Mouse (Mus musculus): ENCODE measurements around the gene Optc. TPM values are rescaled to one million over a fixed set of nuclear protein-coding genes. Genes with fewer than 3 reads are reported as not detected.

Gene Optc
- polyA plus RNA-seq, 1 experiment from 2014 or later, result 2.2 TPM

GRCm38 (mm10) chr1:133873086-133873813 lies 34.5 kb downstream of the Optc start:
- WGBS, result 85% methylated on average over 6 of the region's 6 CpGs
- Histone ChIP-seq H3K4me1 (replicated peaks; ENCODE audit: control insufficient read depth, insufficient read depth, low read length) (no peaks in the 10 kb centered on the region), H3K9ac (replicated peaks; ENCODE audit: low read depth, low read length) (no peak overlapping the region), H3K36me3 (ENCODE audit: control insufficient read depth, insufficient read depth) (no peaks in the 10 kb centered on the region), H3K4me2 (ENCODE audit: low read length) (no peak overlapping the region), H3K27ac (ENCODE audit: low read length) (no peak overlapping the region), H3K27me3 (replicated peaks; ENCODE audit: control insufficient read depth, insufficient read depth, low read length) (no peaks in the 10 kb centered on the region), H3K4me3 (replicated peaks; ENCODE audit: low read length) (no peak overlapping the region), H3K9me3 (ENCODE audit: control insufficient read depth, low read length) (no peaks in the 10 kb centered on the region)
- ATAC-seq, result no peak

- 67% methylated on average over 10 of the region's 10 CpGs for WGBS
- no peaks in the 10 kb centered on the region for H3K4me1 ChIP-seq (replicated peaks; ENCODE audit: control insufficient read depth, insufficient read depth, low read length)
- no peak overlapping the region for H3K9ac ChIP-seq (replicated peaks; ENCODE audit: low read depth, low read length)
- no peak overlapping the region for H3K4me2 ChIP-seq (ENCODE audit: low read length)
- H3K27me3 ChIP-seq (replicated peaks; ENCODE audit: control insufficient read depth, insufficient read depth, low read length), result no peaks in the 10 kb centered on the region
- ATAC-seq, result no peak
- H3K4me3 ChIP-seq (replicated peaks; ENCODE audit: low read length), result no peak overlapping the region
- no peaks in the 10 kb centered on the region for H3K9me3 ChIP-seq (ENCODE audit: control insufficient read depth, low read length)
- H3K27ac ChIP-seq (ENCODE audit: low read length), result no peak overlapping the region
- H3K36me3 ChIP-seq (ENCODE audit: control insufficient read depth, insufficient read depth), result no peaks in the 10 kb centered on the region
Observed at GRCm38 (mm10) chr1:133871241-133871640, 36.6 kb downstream of the Optc start.

- H3K4me1 ChIP-seq (replicated peaks; ENCODE audit: control insufficient read depth, insufficient read depth, low read length), result no peaks in the 10 kb centered on the region
- H3K4me2 ChIP-seq (ENCODE audit: low read length), result no peak overlapping the region
- 65% methylated on average over 2 of the region's 2 CpGs for WGBS
- no peaks in the 10 kb centered on the region for H3K36me3 ChIP-seq (ENCODE audit: control insufficient read depth, insufficient read depth)
- no peak for ATAC-seq
- H3K4me3 ChIP-seq (replicated peaks; ENCODE audit: low read length), result no peak overlapping the region
- H3K9me3 ChIP-seq (ENCODE audit: control insufficient read depth, low read length), result no peaks in the 10 kb centered on the region
- H3K27me3 ChIP-seq (replicated peaks; ENCODE audit: control insufficient read depth, insufficient read depth, low read length), result no peaks in the 10 kb centered on the region
- no peak overlapping the region for H3K9ac ChIP-seq (replicated peaks; ENCODE audit: low read depth, low read length)
- no peak overlapping the region for H3K27ac ChIP-seq (ENCODE audit: low read length)
Observed at GRCm38 (mm10) chr1:133869221-133869620, 38.6 kb downstream of the Optc start.

- ATAC-seq, result peak; percentile 58; the same call in 1 of the 2 replicates
- Histone ChIP-seq H3K9me3 (ENCODE audit: control insufficient read depth, low read length) (no peaks in the 10 kb centered on the region), H3K27ac (ENCODE audit: low read length) (no peak overlapping the region), H3K27me3 (replicated peaks; ENCODE audit: control insufficient read depth, insufficient read depth, low read length) (no peaks in the 10 kb centered on the region), H3K36me3 (ENCODE audit: control insufficient read depth, insufficient read depth) (no peaks in the 10 kb centered on the region), H3K4me3 (replicated peaks; ENCODE audit: low read length) (no peak overlapping the region), H3K4me2 (ENCODE audit: low read length) (no peak overlapping the region), H3K4me1 (replicated peaks; ENCODE audit: control insufficient read depth, insufficient read depth, low read length) (peaks cover 16% of the 10 kb centered on the region), H3K9ac (replicated peaks; ENCODE audit: low read depth, low read length) (no peak overlapping the region)
- WGBS, result 7% methylated on average over 10 of the region's 10 CpGs
Observed at GRCm38 (mm10) chr1:133863257-133863997, 44.4 kb downstream of the Optc start.

- ATAC-seq, result no peak
- WGBS, result 76% methylated on average over 5 of the region's 5 CpGs
Observed at GRCm38 (mm10) chr1:133861028-133861427, 46.8 kb downstream of the Optc start.

GRCm38 (mm10) chr1:133859821-133860711 lies 47.7 kb downstream of the Optc start:
- no peak overlapping the region for H3K4me2 ChIP-seq (ENCODE audit: low read length)
- H3K4me3 ChIP-seq (replicated peaks; ENCODE audit: low read length), result no peak overlapping the region
- WGBS, result 75% methylated on average over 20 of the region's 20 CpGs
- H3K27me3 ChIP-seq (replicated peaks; ENCODE audit: control insufficient read depth, insufficient read depth, low read length), result no peaks in the 10 kb centered on the region
- H3K9ac ChIP-seq (replicated peaks; ENCODE audit: low read depth, low read length), result no peak overlapping the region
- peaks cover 26% of the 10 kb centered on the region for H3K4me1 ChIP-seq (replicated peaks; ENCODE audit: control insufficient read depth, insufficient read depth, low read length)
- no peaks in the 10 kb centered on the region for H3K36me3 ChIP-seq (ENCODE audit: control insufficient read depth, insufficient read depth)
- H3K27ac ChIP-seq (ENCODE audit: low read length), result no peak overlapping the region
- no peak for ATAC-seq
- H3K9me3 ChIP-seq (ENCODE audit: control insufficient read depth, low read length), result no peaks in the 10 kb centered on the region

More at GRCm38 (mm10) chr1:133861028-133861427, 46.8 kb downstream of the Optc start:
- Histone ChIP-seq H3K4me1 (replicated peaks; ENCODE audit: control insufficient read depth, insufficient read depth, low read length) (peaks cover 17% of the 10 kb centered on the region), H3K9ac (replicated peaks; ENCODE audit: low read depth, low read length) (no peak overlapping the region), H3K4me2 (ENCODE audit: low read length) (no peak overlapping the region), H3K27me3 (replicated peaks; ENCODE audit: control insufficient read depth, insufficient read depth, low read length) (no peaks in the 10 kb centered on the region), H3K27ac (ENCODE audit: low read length) (no peak overlapping the region), H3K4me3 (replicated peaks; ENCODE audit: low read length) (no peak overlapping the region), H3K9me3 (ENCODE audit: control insufficient read depth, low read length) (no peaks in the 10 kb centered on the region), H3K36me3 (ENCODE audit: control insufficient read depth, insufficient read depth) (no peaks in the 10 kb centered on the region)

GRCm38 (mm10) chr1:133859257-133859656 lies 48.5 kb downstream of the Optc start:
- no peaks in the 10 kb centered on the region for H3K36me3 ChIP-seq (ENCODE audit: control insufficient read depth, insufficient read depth)
- H3K4me2 ChIP-seq (ENCODE audit: low read length), result no peak overlapping the region
- H3K9me3 ChIP-seq (ENCODE audit: control insufficient read depth, low read length), result no peaks in the 10 kb centered on the region
- H3K27ac ChIP-seq (ENCODE audit: low read length), result peak overlapping the region; percentile 20; the same call in 1 of the 2 replicates
- H3K9ac ChIP-seq (replicated peaks; ENCODE audit: low read depth, low read length), result no peak overlapping the region
- peak; percentile 16; the same call in 1 of the 2 replicates for ATAC-seq
- peaks cover 30% of the 10 kb centered on the region for H3K4me1 ChIP-seq (replicated peaks; ENCODE audit: control insufficient read depth, insufficient read depth, low read length)
- WGBS, result 36% methylated on average over 6 of the region's 6 CpGs
- no peak overlapping the region for H3K4me3 ChIP-seq (replicated peaks; ENCODE audit: low read length)
- no peaks in the 10 kb centered on the region for H3K27me3 ChIP-seq (replicated peaks; ENCODE audit: control insufficient read depth, insufficient read depth, low read length)

- Histone ChIP-seq H3K4me3 (replicated peaks; ENCODE audit: low read length) (no peak overlapping the region), H3K27ac (ENCODE audit: low read length) (no peak overlapping the region), H3K4me2 (ENCODE audit: low read length) (no peak overlapping the region), H3K9me3 (ENCODE audit: control insufficient read depth, low read length) (no peaks in the 10 kb centered on the region), H3K27me3 (replicated peaks; ENCODE audit: control insufficient read depth, insufficient read depth, low read length) (no peaks in the 10 kb centered on the region; the same call in 1 of the 2 replicates), H3K36me3 (ENCODE audit: control insufficient read depth, insufficient read depth) (no peaks in the 10 kb centered on the region), H3K4me1 (replicated peaks; ENCODE audit: control insufficient read depth, insufficient read depth, low read length) (peaks cover 27% of the 10 kb centered on the region), H3K9ac (replicated peaks; ENCODE audit: low read depth, low read length) (no peak overlapping the region)
- ATAC-seq, result no peak
- 82% methylated on average over 5 of the region's 5 CpGs for WGBS
Observed at GRCm38 (mm10) chr1:133857781-133858180, 50.0 kb downstream of the Optc start.

GRCm38 (mm10) chr1:133857171-133857570 lies 50.6 kb downstream of the Optc start:
- Histone ChIP-seq H3K27ac (ENCODE audit: low read length) (no peak overlapping the region), H3K27me3 (replicated peaks; ENCODE audit: control insufficient read depth, insufficient read depth, low read length) (no peaks in the 10 kb centered on the region; the same call in 1 of the 2 replicates), H3K9me3 (ENCODE audit: control insufficient read depth, low read length) (no peaks in the 10 kb centered on the region), H3K4me2 (ENCODE audit: low read length) (no peak overlapping the region), H3K4me1 (replicated peaks; ENCODE audit: control insufficient read depth, insufficient read depth, low read length) (peaks cover 27% of the 10 kb centered on the region), H3K36me3 (ENCODE audit: control insufficient read depth, insufficient read depth) (no peaks in the 10 kb centered on the region), H3K9ac (replicated peaks; ENCODE audit: low read depth, low read length) (no peak overlapping the region), H3K4me3 (replicated peaks; ENCODE audit: low read length) (no peak overlapping the region)
- ATAC-seq, result no peak
- WGBS, result 90% methylated on average over 5 of the region's 5 CpGs
